Mouse (Mus musculus) liver, postnatal 0 days (tissue): ENCODE measurements around the gene Bahcc1.

Source experiments
- CTCF ChIP-seq: sonication (generic); IDR thresholded peaks from 2 replicates; pipeline ENCODE4 v1.5.1; 2016; ENCODE audit warnings: antibody characterized with exemption, low read depth
- EP300 ChIP-seq: IDR thresholded peaks from 2 replicates; pipeline ENCODE4 v1.6.1; 2016; ENCODE audit warnings: antibody characterized with exemption, low read depth, mild to moderate bottlenecking

DNA sequence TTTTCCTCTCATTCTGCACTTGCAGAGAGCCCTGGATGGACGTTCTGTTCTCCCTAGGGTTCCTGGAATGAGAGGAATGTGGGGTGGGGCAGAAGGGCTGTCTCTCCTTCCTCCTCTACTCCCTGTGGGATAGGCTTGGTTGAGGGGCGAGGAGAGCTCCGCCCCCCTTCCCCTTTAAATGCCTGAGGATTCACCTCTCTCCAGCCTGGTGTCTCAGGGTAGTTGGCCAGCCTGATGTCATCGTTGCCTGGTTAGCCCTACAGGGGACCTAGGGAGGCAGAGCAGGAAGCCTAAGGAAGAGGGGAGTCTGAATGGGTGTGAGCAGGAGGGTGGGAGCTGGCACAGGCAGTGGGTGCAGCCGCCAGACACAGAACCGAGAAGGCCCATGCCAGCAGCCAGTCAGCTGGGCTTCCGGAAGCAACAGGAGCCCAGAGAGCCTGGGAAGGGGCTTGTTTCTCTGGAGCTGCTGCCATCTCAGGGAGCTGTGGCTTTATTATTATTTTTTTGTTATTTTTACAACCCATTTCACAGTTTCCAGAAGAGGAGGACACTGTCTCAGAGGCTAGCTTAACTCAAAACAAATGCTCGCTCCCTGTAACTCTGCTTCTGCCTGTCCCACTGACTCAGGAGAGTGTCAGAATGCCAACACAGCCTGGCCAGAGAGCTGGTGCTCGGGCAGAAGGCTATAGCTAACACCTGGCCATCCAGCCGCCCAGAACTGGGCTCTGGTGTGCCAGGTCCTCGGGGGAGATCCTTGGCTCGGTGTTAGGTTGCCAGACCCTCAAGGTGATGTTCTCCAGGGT is 20.3 kb downstream of the Bahcc1 start:
- TF ChIP-seq CTCF (no peak), EP300 (no peak)
